Mouse (Mus musculus) MN1 (cell line): ENCODE measurements around the gene Tmem26.
"Not testable (repeated sequence)": the region's sequence is repeated elsewhere in the genome, so short reads cannot be mapped to it uniquely, and the experiment has no call there.

Source experiments
- DNase-seq: peaks from one replicate; pipeline ENCODE4 v3.0.0-alpha.2; 2016; ENCODE audit warnings: low spot score

The Tmem26 gene

GRCm38 (mm10) chr10:68723568-68724360, at the start of gene Tmem26:
TSS of gene Tmem26 (plus strand) at chr10:68723646.
- no peak for DNase-seq

GRCm38 (mm10) chr10:68678678-68679077, 44.8 kb upstream of the Tmem26 start:
- DNase-seq, result no peak

- no peak for DNase-seq
These were observed 42.2 kb upstream of the Tmem26 start for GRCm38 (mm10) chr10:68681233-68681632.

- DNase-seq, result no peak
These were observed 37.9 kb upstream of the Tmem26 start for GRCm38 (mm10) chr10:68685510-68685909.

DNA sequence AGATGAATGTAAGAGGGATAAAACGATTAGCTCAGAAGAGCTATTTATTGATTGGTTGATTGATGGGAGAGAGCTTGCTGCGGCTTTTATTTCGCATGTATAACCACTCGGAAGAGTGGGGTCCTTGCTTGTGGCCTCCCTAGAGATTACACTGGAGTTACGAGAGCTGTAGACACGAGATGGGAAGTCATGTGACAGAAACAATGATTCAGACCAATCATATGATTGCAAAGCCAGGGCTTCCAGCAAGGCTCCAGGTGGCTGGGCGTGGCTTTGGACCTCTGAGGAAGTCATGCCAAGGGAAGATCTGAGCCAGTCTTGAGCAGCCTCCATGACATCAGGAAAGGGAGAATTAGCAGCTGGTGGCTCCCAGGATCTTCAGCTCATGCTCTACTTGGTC, 32.3 kb upstream of the Tmem26 start:
- no peak for DNase-seq

DNA sequence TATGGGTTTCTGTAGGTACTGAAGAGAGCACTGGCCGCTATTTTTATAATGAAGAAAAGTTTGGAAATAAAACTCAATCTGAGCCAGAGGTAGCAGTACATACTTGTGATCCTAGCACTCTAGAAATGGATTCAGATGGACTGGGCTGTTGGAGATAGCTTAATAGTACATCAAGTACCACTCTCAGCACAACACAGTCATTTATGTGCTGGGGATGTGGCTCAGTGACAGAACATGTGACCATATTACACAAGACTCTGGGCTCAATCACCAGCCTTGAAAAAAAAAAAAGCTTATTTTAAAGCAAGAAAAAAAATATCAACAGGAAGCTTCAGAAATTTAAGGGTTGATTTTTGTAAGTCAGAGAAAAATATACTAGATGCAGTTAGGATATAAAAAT, 31.0 kb upstream of the Tmem26 start:
- DNase-seq, result no peak

GRCm38 (mm10) chr10:68695760-68696336, 27.6 kb upstream of the Tmem26 start:
- no peak for DNase-seq

- DNase-seq, result no peak
These were observed 19.2 kb upstream of the Tmem26 start for GRCm38 (mm10) chr10:68704268-68704667.

- no peak for DNase-seq
These were observed 17.9 kb upstream of the Tmem26 start for GRCm38 (mm10) chr10:68705471-68706036.

- DNase-seq, result no peak
These were observed 16.2 kb upstream of the Tmem26 start for GRCm38 (mm10) chr10:68707014-68707852.

GRCm38 (mm10) chr10:68712926-68713325, 10.5 kb upstream of the Tmem26 start:
- no peak for DNase-seq

DNA sequence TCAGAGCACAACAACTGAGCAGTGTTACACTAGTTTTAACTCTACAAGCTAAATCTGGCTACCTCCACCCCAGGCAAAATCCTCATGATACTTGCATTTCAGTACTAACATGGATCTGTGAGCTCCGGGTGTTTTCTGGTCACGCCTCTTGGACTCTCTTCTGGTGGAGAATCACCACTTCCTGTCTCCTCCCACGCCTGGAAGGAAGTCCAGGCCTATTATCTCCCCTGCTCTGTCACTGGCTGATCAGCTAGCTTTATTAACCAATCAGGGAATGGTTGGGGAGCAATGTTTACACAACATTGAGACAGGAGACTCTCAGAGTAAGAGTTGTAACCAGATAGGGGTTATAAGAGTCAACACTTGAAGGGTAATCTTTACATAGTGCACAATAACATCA, 9.1 kb upstream of the Tmem26 start:
- no peak for DNase-seq

- DNase-seq, result no peak
These were observed 8.1 kb upstream of the Tmem26 start for GRCm38 (mm10) chr10:68715396-68715795.

DNA sequence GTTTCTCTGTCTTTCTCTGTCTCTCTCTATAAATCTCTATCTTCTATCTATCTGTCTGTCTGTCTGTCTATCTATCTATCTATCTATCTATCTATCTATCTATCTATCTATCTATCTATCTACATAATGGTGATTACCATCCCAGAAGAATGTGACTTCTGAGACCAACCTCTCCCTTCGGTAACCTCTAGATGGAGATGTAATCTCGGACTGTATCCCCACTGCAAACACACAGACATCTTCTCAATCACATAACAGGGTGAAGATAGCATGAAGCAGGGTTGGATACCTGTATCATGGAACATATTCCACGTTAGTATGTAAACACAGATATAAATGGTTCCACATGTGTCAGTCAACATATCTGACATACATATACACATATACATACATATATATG, 5.1 kb upstream of the Tmem26 start:
- DNase-seq, result no peak

DNA sequence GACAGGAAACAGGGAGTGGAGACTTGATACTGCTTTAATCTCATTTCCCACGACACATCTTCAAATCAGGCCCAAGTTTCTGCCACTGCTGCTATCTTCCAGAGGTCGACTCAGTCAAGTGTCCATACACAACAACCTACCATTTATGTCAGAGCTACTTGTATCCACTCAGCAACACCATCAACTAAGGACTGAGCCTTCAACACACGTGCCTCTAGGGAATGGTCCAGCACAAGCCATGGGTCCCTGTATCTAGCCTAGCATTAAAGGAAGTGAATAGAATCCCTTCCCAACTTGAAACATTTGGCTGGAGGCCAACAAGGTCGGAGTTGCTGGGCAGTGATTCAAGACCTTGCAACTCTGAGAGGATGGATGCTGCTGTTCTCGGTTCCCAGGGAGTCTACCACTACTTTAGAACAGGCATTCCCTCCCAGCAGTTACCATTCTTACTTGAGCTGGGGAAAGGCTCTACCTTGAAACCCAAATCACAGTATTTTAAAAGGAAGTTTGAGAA, 2.5 kb upstream of the Tmem26 start:
- DNase-seq, result no peak

GRCm38 (mm10) chr10:68723015-68723414, 431 bp upstream of the Tmem26 start:
- no peak for DNase-seq

DNA sequence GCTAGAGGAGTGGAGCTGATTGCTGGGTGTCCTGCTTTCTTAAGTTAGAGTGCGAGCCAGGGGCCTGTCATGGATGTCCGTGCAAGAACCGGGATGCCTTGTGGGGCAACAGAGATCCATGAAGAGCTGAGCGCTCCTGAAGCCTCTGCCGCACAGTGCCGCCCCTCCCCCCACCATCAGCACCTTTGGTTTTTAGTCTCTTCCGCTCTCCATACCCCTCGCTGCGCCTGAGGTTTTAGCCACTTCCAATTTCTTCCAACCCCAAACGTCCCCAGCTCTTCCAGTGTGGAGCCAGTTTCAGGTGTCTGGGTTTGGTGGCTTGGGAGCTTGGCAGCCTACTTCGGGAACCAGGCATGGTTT, 895 bp downstream of the Tmem26 start:
- DNase-seq, result no peak

DNA sequence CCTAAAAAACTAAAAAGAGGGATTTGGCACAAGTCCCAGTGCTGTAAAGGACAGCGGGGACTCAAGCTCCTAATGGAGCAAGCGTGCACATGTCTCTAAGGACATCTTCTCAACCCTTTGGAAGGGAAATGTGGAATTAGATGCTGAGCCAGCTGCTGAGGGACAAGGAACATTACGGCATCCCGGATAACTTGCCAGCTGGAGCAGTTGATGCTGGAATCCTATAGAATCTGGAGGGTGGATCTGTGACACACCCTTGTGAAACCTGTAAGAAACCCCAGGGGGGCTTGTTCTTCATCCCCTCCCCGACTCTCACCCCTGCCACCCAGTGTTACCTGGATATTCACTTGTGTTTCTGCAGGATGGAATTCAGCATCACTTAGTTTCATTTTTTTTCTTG, 4.0 kb downstream of the Tmem26 start:
- DNase-seq, result no peak

- no peak for DNase-seq
These were observed 12.2 kb downstream of the Tmem26 start for GRCm38 (mm10) chr10:68735621-68736020.

- no peak for DNase-seq
These were observed 13.9 kb downstream of the Tmem26 start for GRCm38 (mm10) chr10:68737391-68737790.

DNA sequence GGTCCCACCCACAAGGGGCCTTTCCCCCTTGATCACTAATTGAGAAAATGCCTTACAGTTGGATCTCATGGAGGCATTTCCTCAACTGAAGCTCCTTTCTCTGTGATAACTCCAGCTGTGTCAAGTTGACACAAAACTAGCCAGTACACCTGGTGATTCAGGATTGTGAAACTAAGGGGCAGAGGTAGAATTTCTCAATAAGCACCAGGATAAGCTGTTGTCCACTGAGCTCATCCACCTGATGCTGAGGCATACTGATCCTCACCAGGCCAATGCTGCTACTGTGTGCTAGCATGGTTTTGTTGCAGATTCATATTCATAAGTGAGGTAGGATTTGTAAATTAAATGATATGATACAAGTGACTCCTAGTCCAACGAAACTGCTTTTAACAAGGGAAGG, 15.5 kb downstream of the Tmem26 start:
- DNase-seq, result not testable (repeated sequence)

- no peak for DNase-seq
These were observed 16.8 kb downstream of the Tmem26 start for GRCm38 (mm10) chr10:68740251-68740650.
